Mouse (Mus musculus) liver, embryonic 14.5 days (tissue): Measurements from ENCODE around the gene Amn.

Experiments
- CTCF ChIP-seq: IDR thresholded peaks from 2 replicates; pipeline ENCODE4 v1.5.1; 2016; ENCODE audit warnings: antibody characterized with exemption, low read depth, control low read depth
- EP300 ChIP-seq: IDR thresholded peaks from 2 replicates; pipeline ENCODE4 v1.6.1; 2016; ENCODE audit warnings: antibody characterized with exemption, low read depth

DNA sequence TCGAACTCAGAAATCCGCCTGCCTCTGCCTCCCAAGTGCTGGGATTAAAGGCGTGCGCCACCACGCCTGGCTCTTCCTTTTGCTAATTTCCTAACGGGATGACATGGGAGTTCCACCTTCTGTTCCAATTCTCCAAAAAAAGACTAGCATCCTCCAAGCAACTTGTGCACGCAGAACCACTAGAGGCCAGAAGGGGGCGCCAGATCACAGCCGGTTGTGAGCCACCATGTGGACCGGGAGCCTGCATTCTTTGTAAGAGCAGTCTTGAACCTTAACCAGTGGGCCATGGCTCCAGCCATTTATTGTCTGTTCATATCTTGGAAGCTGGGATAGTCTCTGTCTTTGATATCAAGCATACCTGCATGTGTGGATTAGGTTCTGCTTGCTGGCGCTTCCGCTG, 1.5 kb downstream of the Amn start:
- peak; percentile 96 for TF ChIP-seq CTCF
- no peak for TF ChIP-seq EP300
